Mouse (Mus musculus): ENCODE measurements around the gene Eif4h.

- TF ChIP-seq CTCF (IDR thresholded peaks at IDR 0.05; ENCODE audit: insufficient read depth, low read depth, low read length) (no peak), POLR2A (IDR thresholded peaks at IDR 0.05; ENCODE audit: insufficient read depth, low read depth, low read length) (no peak)
Measured at GRCm38 (mm10) chr5:134575833-134576232, 63.5 kb downstream of the Eif4h start.
